Mouse (Mus musculus): ENCODE data around the gene Ctxn1.

The Ctxn1 gene

DNA sequence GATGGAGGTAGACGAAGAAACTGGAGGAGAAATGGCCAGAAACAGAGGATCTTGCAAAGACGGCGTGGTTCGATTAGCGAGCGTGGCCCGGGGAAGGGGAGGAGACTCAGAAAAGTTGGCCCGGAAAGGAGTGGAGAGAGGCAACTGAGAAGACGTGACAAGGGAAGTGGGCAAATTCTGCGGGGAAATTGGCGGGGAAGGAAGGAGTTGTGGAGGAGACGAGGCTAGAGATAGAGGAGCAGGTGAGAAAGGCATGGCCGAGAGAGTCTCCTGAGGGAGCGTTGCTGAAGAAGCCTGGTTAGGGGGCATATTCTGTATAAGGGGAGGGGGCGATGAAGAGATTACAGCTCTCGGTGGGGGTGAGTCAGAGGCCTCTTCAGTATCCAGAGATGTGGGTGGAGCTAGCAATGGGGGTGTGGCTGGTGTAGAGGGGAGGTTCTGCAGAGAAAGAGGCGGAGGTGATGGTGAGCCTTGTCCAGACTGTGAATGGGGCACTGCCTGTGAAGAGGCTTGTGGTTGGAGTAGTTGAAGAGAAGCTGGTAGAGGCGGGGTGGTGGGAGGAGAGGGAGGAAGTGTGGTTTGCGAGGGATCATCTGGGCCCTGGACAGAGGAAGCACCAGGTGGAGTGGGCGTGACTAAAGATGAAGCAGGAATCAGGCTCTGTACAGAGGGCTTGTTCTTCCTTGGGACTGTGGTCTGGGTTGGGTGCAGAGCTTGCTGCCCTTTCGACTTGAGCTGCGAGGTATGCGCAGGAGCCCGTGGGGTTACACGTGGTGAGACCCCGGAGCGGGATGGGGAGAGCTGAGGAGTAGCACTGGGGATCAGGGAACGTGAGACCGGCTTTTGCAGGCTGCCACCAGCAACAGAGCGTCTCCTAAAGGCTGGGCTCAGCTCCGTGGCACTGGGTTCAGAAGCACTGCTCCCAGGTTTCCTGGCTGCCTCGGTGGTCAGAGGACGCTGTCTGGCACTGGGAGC lies 44.8 kb downstream of the Ctxn1 start:
- peak in 1 of 2 experiments; percentile 20 for DNase-seq (ENCODE audit: low spot score in 2 of 2)

DNA sequence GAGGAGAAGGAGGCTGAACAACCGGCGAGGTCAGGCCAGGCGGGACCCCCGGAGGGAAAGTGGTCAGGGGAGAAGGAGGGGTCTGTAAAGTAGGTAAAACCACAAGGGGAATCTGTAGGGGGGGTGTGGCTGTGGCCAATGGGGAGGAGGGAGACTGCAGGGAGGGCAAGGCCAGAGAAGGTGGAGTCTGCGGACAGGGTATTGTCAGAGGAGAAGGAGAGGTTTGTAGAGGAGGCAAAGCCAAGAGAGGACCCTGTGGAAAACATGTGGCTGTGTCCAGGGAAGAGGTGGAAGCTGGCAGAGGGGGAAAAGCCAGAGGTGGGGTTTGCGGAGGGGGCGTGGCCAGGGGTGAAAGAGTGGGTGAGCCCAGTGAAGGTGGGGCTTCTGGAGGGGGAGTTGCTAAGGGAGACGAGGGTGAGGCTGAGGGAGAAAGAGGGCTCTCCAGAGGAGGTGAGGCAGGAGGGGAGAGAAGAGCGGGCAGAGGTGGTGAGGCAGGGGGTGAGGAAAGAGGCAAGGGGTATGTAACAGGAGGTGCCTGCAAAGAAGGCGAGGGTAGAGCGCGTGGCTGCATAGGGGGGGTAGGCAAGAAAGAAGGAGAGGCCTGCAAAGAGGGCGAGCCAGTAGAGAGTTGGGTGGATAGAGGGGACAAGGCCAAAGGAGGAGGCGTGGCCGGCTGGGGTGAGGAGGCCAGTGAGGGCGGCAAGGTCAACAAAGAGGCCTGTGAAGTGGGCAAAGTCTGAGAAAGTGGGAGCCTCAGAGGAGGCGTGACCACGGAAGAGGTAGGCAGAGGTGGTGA lies 45.7 kb downstream of the Ctxn1 start:
- DNase-seq (ENCODE audit: low spot score in 2 of 2) = peak in 1 of 2 experiments; percentile 37

DNA sequence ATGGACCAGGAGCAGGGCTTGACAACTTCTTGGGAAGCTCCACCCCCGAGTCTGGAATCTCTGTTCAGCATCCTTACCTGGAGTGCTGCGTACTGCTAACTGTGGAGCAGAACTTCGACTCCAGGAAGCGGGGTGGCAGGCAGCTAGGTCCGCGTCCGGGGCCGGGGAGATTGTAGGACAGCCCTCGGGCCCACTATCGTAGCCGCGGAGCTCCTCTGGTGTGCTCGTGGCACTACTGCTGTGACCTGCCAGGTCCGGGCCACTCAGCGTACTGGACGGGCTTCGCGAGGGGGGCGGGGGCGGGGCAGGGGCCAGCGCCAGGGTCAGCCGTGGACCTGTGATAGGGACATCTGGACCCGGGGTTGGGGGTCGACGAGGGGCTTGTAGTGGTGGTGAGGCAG lies 46.3 kb downstream of the Ctxn1 start:
- DNase-seq (ENCODE audit: low spot score in 2 of 2) = peak in 1 of 2 experiments; percentile 14

DNA sequence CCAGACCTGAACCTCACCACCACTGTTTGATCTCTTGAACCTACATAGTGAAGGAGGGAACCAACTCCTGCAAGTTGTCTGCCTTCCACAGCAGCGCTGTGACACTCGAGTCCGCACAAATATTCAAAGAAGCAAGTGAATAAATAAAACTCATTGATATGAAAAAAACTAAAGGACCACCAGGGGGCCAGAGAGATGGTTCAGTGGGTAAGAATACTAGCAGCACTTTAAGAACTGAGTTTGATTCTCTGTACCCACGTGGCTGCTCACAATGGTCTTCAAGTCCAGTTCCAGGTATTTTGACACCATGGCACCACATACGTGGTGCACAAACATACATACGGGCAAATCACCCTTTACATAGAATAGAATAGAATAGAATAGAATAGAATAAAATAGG lies 48.0 kb downstream of the Ctxn1 start:
- DNase-seq (ENCODE audit: low spot score in 2 of 2) = no peak

All from frontal cortex, postnatal 14 days (tissue).